Mouse (Mus musculus) embryonic fibroblast, embryonic 13.5 days (primary cell): ENCODE results near the gene H13.

Experiments used
- CTCF ChIP-seq: IDR thresholded peaks from 2 replicates; pipeline ENCODE4 v1.5.1; 2011; ENCODE audit warnings: mild to moderate bottlenecking, control low read depth, low read length, moderate library complexity, borderline replicate concordance; ENCODE audit not compliant: insufficient read depth
- POLR2A ChIP-seq: IDR thresholded peaks from 2 replicates; pipeline ENCODE4 v1.6.1; 2011; ENCODE audit warnings: low read depth, mild to moderate bottlenecking, control low read depth, low read length, moderate library complexity

- TF ChIP-seq POLR2A (no peak), CTCF (peak; percentile 54; the same call in 1 of the 2 replicates)
Observed at GRCm38 (mm10) chr2:152671642-152671999, 2.4 kb downstream of the H13 start.
